Mouse (Mus musculus): ENCODE measurements at regions not wholly inside any gene's neighbourhood (a gene's known extent, or its start where the extent isn't known, plus 50 kb on each side); places are given as distances from the start of the nearest gene placed in this dataset.

DNA sequence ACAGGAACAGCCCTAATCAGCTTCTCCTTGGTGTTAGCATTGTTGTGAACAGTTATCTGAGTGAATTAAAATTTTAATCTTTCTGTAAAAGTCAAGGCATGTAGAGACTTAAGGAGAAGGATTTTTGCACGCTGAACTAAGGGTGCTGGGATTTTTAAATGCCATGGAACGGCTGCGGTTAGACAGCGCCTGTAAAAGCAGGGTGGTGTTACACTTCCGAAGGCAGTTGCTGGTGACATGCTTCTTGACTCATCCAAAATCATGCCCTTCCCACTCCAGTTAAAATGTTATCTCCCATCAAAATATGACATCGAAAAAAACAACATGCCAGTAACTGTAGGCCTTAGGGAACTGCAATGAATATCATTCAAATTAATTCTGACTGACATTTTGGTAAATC lies 193.8 kb upstream of the Prkd1 start:
- Histone ChIP-seq H3K4me3 (ENCODE audit: control insufficient read depth, low read depth, low read length) (no peak overlapping the region), H3K36me3 (ENCODE audit: control insufficient read depth, insufficient read depth, low read length) (no peaks in the 10 kb centered on the region)
- TF ChIP-seq POLR2A (IDR thresholded peaks at IDR 0.05; ENCODE audit: control insufficient read depth, low read depth, low read length), result no peak
- TF ChIP-seq CTCF (IDR thresholded peaks at IDR 0.05; ENCODE audit: control insufficient read depth, insufficient read depth, insufficient replicate concordance, low read depth, low read length), result no peak

GRCm38 (mm10) chr12:50839391-50839790 lies 190.5 kb upstream of the Prkd1 start:
- Histone ChIP-seq H3K27me3 (ENCODE audit: control insufficient read depth, insufficient read depth, low read length) (no peaks in the 10 kb centered on the region), H3K4me1 (ENCODE audit: control insufficient read depth, insufficient read depth, low read length) (no peaks in the 10 kb centered on the region), H3K36me3 (ENCODE audit: control insufficient read depth, insufficient read depth, low read length) (no peaks in the 10 kb centered on the region), H3K27ac (ENCODE audit: control insufficient read depth, insufficient read depth, low read depth, low read length) (no peak overlapping the region), H3K4me3 (ENCODE audit: control insufficient read depth, low read depth, low read length) (no peak overlapping the region)
- no peak for TF ChIP-seq POLR2A (IDR thresholded peaks at IDR 0.05; ENCODE audit: control insufficient read depth, low read depth, low read length)
- TF ChIP-seq CTCF (IDR thresholded peaks at IDR 0.05; ENCODE audit: control insufficient read depth, insufficient read depth, insufficient replicate concordance, low read depth, low read length), result no peak

More for the DNA sequence above, 193.8 kb upstream of the Prkd1 start:
- H3K27ac ChIP-seq (ENCODE audit: control insufficient read depth, insufficient read depth, low read depth, low read length), result no peak overlapping the region
- H3K4me1 ChIP-seq (ENCODE audit: control insufficient read depth, insufficient read depth, low read length), result no peaks in the 10 kb centered on the region
- H3K27me3 ChIP-seq (ENCODE audit: control insufficient read depth, insufficient read depth, low read length), result no peaks in the 10 kb centered on the region

GRCm38 (mm10) chr12:50808731-50809281 lies 159.9 kb upstream of the Prkd1 start:
- H3K27ac ChIP-seq (ENCODE audit: control insufficient read depth, insufficient read depth, low read depth, low read length), result no peak overlapping the region
- H3K27me3 ChIP-seq (ENCODE audit: control insufficient read depth, insufficient read depth, low read length), result no peaks in the 10 kb centered on the region
- TF ChIP-seq CTCF (IDR thresholded peaks at IDR 0.05; ENCODE audit: control insufficient read depth, insufficient read depth, insufficient replicate concordance, low read depth, low read length), result no peak
- H3K36me3 ChIP-seq (ENCODE audit: control insufficient read depth, insufficient read depth, low read length), result no peaks in the 10 kb centered on the region
- no peak overlapping the region for H3K4me3 ChIP-seq (ENCODE audit: control insufficient read depth, low read depth, low read length)
- no peaks in the 10 kb centered on the region for H3K4me1 ChIP-seq (ENCODE audit: control insufficient read depth, insufficient read depth, low read length)

- TF ChIP-seq POLR2A (IDR thresholded peaks at IDR 0.05; ENCODE audit: control insufficient read depth, low read depth, low read length) (no peak), CTCF (IDR thresholded peaks at IDR 0.05; ENCODE audit: control insufficient read depth, insufficient read depth, insufficient replicate concordance, low read depth, low read length) (no peak)
- Histone ChIP-seq H3K27me3 (ENCODE audit: control insufficient read depth, insufficient read depth, low read length) (no peaks in the 10 kb centered on the region), H3K4me1 (ENCODE audit: control insufficient read depth, insufficient read depth, low read length) (no peaks in the 10 kb centered on the region), H3K36me3 (ENCODE audit: control insufficient read depth, insufficient read depth, low read length) (no peaks in the 10 kb centered on the region), H3K27ac (ENCODE audit: control insufficient read depth, insufficient read depth, low read depth, low read length) (no peak overlapping the region), H3K4me3 (ENCODE audit: control insufficient read depth, low read depth, low read length) (no peak overlapping the region)
These were observed 155.5 kb upstream of the Prkd1 start for GRCm38 (mm10) chr12:50804391-50804790.

- TF ChIP-seq POLR2A (IDR thresholded peaks at IDR 0.05; ENCODE audit: control insufficient read depth, low read depth, low read length) (no peak), CTCF (IDR thresholded peaks at IDR 0.05; ENCODE audit: control insufficient read depth, insufficient read depth, insufficient replicate concordance, low read depth, low read length) (no peak)
- Histone ChIP-seq H3K4me1 (ENCODE audit: control insufficient read depth, insufficient read depth, low read length) (no peaks in the 10 kb centered on the region), H3K27ac (ENCODE audit: control insufficient read depth, insufficient read depth, low read depth, low read length) (no peak overlapping the region)
These were observed 116.5 kb upstream of the Prkd1 start for GRCm38 (mm10) chr12:50765156-50765940.

DNA sequence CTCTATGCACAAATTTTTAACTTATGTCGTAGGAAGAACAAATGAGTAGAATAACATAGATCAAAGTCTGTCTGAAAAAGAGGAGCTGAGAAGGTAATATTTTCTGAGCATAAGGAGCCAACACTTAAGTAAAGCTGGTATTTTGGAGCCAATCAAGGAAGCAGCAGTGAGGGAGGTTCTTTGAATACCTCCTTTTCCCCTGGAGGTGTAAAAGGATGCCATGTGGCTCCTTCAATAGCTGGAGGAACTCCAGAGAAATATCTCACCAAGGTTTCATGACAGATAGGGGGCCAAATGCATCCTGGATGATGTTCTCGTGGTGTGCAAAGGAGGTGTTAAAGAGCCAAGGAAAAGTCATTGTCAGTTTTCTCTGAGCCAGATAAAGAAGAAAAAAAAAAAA lies 115.6 kb upstream of the Prkd1 start:
- H3K4me3 ChIP-seq (ENCODE audit: control insufficient read depth, low read depth, low read length), result no peak overlapping the region
- no peak overlapping the region for H3K27ac ChIP-seq (ENCODE audit: control insufficient read depth, insufficient read depth, low read depth, low read length)
- H3K36me3 ChIP-seq (ENCODE audit: control insufficient read depth, insufficient read depth, low read length), result no peaks in the 10 kb centered on the region
- TF ChIP-seq CTCF (IDR thresholded peaks at IDR 0.05; ENCODE audit: control insufficient read depth, insufficient read depth, insufficient replicate concordance, low read depth, low read length), result no peak
- TF ChIP-seq POLR2A (IDR thresholded peaks at IDR 0.05; ENCODE audit: control insufficient read depth, low read depth, low read length), result no peak
- no peaks in the 10 kb centered on the region for H3K4me1 ChIP-seq (ENCODE audit: control insufficient read depth, insufficient read depth, low read length)
- H3K27me3 ChIP-seq (ENCODE audit: control insufficient read depth, insufficient read depth, low read length), result no peaks in the 10 kb centered on the region

More at GRCm38 (mm10) chr12:50765156-50765940, 116.5 kb upstream of the Prkd1 start:
- no peaks in the 10 kb centered on the region for H3K27me3 ChIP-seq (ENCODE audit: control insufficient read depth, insufficient read depth, low read length)
- no peak overlapping the region for H3K4me3 ChIP-seq (ENCODE audit: control insufficient read depth, low read depth, low read length)
- H3K36me3 ChIP-seq (ENCODE audit: control insufficient read depth, insufficient read depth, low read length), result no peaks in the 10 kb centered on the region

DNA sequence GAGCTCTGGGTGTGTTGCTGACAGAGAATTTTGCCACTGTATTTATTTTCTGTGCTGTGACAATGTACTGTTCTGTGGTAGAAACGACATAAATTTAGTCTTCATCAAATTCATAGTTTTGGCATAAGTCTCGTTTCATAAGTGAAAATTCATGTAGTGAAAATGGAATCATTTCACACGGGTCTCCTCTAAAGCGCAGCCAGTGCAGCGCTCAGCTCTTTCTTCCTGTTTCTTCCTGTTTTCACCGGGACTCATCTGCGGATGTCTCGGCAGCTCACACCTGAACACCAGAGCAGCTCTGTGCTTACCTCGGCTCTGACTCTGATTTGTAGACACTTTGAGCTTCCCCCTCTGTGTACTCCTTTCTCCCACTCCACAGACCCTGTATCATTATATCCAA lies 85.2 kb upstream of the Prkd1 start:
- Histone ChIP-seq H3K4me3 (ENCODE audit: control insufficient read depth, low read depth, low read length) (no peak overlapping the region), H3K4me1 (ENCODE audit: control insufficient read depth, insufficient read depth, low read length) (no peaks in the 10 kb centered on the region), H3K27me3 (ENCODE audit: control insufficient read depth, insufficient read depth, low read length) (no peaks in the 10 kb centered on the region), H3K36me3 (ENCODE audit: control insufficient read depth, insufficient read depth, low read length) (no peaks in the 10 kb centered on the region), H3K27ac (ENCODE audit: control insufficient read depth, insufficient read depth, low read depth, low read length) (no peak overlapping the region)
- no peak for TF ChIP-seq POLR2A (IDR thresholded peaks at IDR 0.05; ENCODE audit: control insufficient read depth, low read depth, low read length)
